Mouse (Mus musculus): ENCODE measurements around the gene Trpm6. TPM values are rescaled to one million over a fixed set of nuclear protein-coding genes. Genes with fewer than 3 reads are reported as not detected.

Trpm6 gene
- polyA plus RNA-seq, 1 experiment from 2014 or later = 0.13 TPM

DNA sequence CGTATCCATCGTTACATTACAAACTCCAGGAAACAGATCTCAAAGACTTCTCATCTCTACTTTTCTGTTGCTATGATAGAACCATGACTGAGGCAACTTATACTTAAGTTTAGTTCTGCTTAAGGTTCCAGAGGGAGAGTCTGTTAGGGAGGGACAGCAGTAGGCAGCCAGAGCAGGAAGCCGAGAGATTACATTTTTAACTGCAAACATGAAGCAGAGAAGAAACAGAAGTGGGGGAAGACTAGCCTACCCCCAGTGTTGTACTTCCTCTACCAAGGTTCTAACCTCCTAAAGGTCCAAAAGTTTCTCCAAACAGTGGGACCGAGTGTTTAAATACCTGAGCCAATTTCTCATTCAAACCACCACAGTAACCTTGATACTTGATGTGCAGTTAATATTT lies 13.9 kb upstream of the Trpm6 start:
- Histone ChIP-seq H3K36me3 (no peaks in the 10 kb centered on the region), H3K9ac (replicated peaks) (no peak overlapping the region), H3K27ac (replicated peaks) (no peak overlapping the region), H3K4me1 (no peaks in the 10 kb centered on the region), H3K27me3 (no peaks in the 10 kb centered on the region), H3K9me3 (no peaks in the 10 kb centered on the region), H3K4me3 (no peak overlapping the region), H3K4me2 (replicated peaks) (no peak overlapping the region)
- WGBS = 95% methylated on average over 4 of the region's 4 CpGs
- no peak for ATAC-seq (replicated peaks)

DNA sequence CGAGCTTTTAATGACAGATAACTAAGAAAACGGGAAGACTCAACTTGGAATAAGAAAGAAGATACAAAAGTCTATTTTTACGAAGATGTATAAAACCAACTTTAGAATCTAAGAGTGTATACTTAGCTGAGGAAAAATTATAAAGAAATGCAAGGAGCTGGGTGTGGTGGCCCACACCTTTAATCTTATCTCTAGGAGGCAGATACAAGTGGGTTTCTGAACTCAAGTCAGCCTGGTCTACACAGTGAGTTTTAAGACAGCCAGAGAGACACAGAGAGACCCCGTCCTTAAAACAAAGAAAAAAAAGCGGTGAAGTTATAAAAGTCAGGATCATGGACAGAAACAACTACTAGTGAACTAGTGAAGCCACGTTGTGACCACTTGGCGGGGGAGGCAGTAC lies 10.6 kb upstream of the Trpm6 start:
- 88% methylated on average over 7 of the region's 7 CpGs for WGBS

GRCm38 (mm10) chr19:18743946-18744345 lies 5.8 kb upstream of the Trpm6 start:
- H3K9ac ChIP-seq (replicated peaks) = no peak overlapping the region
- no peaks in the 10 kb centered on the region for H3K9me3 ChIP-seq
- no peak for ATAC-seq (replicated peaks)
- H3K4me3 ChIP-seq = no peak overlapping the region
- no peak overlapping the region for H3K27ac ChIP-seq (replicated peaks)
- no peaks in the 10 kb centered on the region for H3K4me1 ChIP-seq
- H3K4me2 ChIP-seq (replicated peaks) = no peak overlapping the region
- H3K36me3 ChIP-seq = no peaks in the 10 kb centered on the region
- no peaks in the 10 kb centered on the region for H3K27me3 ChIP-seq
- WGBS = 87% methylated on average over 5 of the region's 5 CpGs

More for the DNA sequence above, 10.6 kb upstream of the Trpm6 start:
- no peaks in the 10 kb centered on the region for H3K4me1 ChIP-seq
- no peaks in the 10 kb centered on the region for H3K9me3 ChIP-seq
- H3K4me2 ChIP-seq (replicated peaks) = no peak overlapping the region
- H3K36me3 ChIP-seq = no peaks in the 10 kb centered on the region
- H3K9ac ChIP-seq (replicated peaks) = no peak overlapping the region
- no peak overlapping the region for H3K27ac ChIP-seq (replicated peaks)
- no peaks in the 10 kb centered on the region for H3K27me3 ChIP-seq
- no peak overlapping the region for H3K4me3 ChIP-seq
- ATAC-seq (replicated peaks) = no peak

DNA sequence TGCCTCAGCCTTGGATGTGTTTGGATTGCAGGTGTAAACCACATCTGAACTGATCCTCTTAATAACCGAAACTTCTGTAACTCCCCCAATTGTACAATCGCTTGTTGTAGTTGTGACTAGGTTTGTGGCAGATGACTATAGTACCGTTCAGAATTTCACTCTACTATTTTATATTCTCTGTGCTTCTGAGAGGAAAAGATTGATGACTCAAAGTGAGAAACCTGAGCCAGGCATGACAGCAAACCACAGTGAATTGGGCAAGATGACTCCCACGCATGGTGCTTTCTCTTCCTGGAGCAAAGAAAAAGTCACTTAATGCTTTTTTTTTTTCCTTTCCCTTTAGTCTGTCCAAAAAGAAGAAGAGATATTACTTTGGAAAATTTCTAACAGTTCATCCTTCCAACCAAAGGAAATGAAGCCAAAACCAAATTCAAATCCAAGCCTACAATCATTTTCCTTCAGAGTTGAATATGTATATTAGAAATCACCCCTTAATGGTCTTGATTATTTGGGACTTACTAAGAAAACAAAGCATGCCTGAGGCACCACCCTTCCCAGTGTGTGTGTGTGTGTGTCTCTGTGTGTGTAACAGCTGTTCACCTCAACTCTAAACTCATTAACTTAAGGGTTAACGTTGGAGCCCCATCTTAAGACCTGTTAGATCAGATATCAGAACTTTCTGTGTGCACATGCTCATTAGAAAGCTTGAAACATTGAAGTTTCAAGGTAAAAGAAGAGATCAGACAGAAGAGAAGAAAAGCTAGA lies 3.0 kb upstream of the Trpm6 start:
- H3K4me2 ChIP-seq (replicated peaks) = no peak overlapping the region

GRCm38 (mm10) chr19:18747379-18747778 lies 2.4 kb upstream of the Trpm6 start:
- Histone ChIP-seq H3K27ac (replicated peaks) (no peak overlapping the region), H3K9me3 (no peaks in the 10 kb centered on the region), H3K4me3 (no peak overlapping the region), H3K4me1 (peaks cover 8% of the 10 kb centered on the region), H3K27me3 (no peaks in the 10 kb centered on the region), H3K4me2 (replicated peaks) (no peak overlapping the region), H3K36me3 (no peaks in the 10 kb centered on the region), H3K9ac (replicated peaks) (no peak overlapping the region)
- 94% methylated on average over 4 of the region's 4 CpGs for WGBS
- ATAC-seq (replicated peaks) = no peak

More for the DNA sequence above, 3.0 kb upstream of the Trpm6 start:
- Histone ChIP-seq H3K27ac (replicated peaks) (no peak overlapping the region), H3K27me3 (no peaks in the 10 kb centered on the region), H3K4me1 (peaks cover 8% of the 10 kb centered on the region), H3K4me3 (no peak overlapping the region), H3K9me3 (no peaks in the 10 kb centered on the region), H3K9ac (replicated peaks) (no peak overlapping the region), H3K36me3 (no peaks in the 10 kb centered on the region)
- WGBS = 90% methylated on average over 5 of the region's 5 CpGs
- ATAC-seq (replicated peaks) = no peak

DNA sequence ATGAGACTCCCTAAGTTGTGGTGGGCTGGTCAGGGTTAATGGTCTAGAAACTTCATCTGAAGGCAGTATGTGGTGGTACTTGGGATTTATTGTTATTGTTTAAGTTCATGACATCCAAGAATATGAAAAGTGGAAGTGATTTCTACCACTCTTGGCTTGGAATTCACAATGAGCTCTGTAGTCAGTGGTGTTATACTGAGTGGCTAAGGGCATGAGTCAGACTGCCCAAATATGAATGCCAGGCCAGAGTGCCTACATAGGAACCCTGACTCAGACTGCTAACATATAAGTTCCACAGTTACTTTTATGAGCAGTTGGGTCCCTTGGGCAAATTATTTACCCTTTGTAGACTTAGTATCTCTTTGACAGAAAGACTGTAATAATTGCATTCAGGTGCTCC lies 7.4 kb downstream of the Trpm6 start:
- Histone ChIP-seq H3K4me3 (no peak overlapping the region), H3K27me3 (no peaks in the 10 kb centered on the region), H3K4me2 (replicated peaks) (no peak overlapping the region), H3K4me1 (no peaks in the 10 kb centered on the region), H3K27ac (replicated peaks) (no peak overlapping the region), H3K9me3 (no peaks in the 10 kb centered on the region), H3K9ac (replicated peaks) (no peak overlapping the region), H3K36me3 (no peaks in the 10 kb centered on the region)
- no peak for ATAC-seq (replicated peaks)

GRCm38 (mm10) chr19:18757706-18758105 lies 7.9 kb downstream of the Trpm6 start:
- 51% methylated on average over 4 of the region's 4 CpGs for WGBS
- Histone ChIP-seq H3K4me2 (replicated peaks) (no peak overlapping the region), H3K4me3 (no peak overlapping the region), H3K27ac (replicated peaks) (no peak overlapping the region), H3K36me3 (no peaks in the 10 kb centered on the region), H3K4me1 (no peaks in the 10 kb centered on the region), H3K9ac (replicated peaks) (no peak overlapping the region), H3K27me3 (no peaks in the 10 kb centered on the region), H3K9me3 (no peaks in the 10 kb centered on the region)
- no peak for ATAC-seq (replicated peaks)

DNA sequence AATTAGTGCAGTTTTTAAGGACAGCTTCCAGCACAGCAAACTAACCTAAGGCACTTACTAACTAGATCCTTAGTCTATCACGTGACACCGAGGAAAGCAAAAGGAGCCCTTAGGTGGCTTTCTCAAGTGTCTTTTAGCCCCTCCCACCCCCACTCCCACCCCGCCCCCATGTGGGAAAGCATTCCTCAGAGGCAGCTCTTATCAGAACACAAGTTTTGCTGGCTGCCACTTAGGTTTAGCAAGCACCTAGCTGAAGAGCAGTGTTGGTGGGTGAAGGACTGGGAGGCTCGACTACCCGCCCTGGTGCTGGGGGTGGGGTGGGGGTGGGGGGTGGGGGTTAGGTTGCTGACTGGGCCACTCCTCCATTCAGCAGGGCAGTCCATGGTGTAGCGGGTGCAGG lies 8.5 kb downstream of the Trpm6 start:
- H3K4me1 ChIP-seq = no peaks in the 10 kb centered on the region
- WGBS = 41% methylated on average over 6 of the region's 6 CpGs
- H3K27me3 ChIP-seq = no peaks in the 10 kb centered on the region
- H3K4me3 ChIP-seq = no peak overlapping the region
- H3K9me3 ChIP-seq = no peaks in the 10 kb centered on the region
- no peak overlapping the region for H3K4me2 ChIP-seq (replicated peaks)
- H3K36me3 ChIP-seq = no peaks in the 10 kb centered on the region
- no peak for ATAC-seq (replicated peaks)
- H3K27ac ChIP-seq (replicated peaks) = no peak overlapping the region
- no peak overlapping the region for H3K9ac ChIP-seq (replicated peaks)

DNA sequence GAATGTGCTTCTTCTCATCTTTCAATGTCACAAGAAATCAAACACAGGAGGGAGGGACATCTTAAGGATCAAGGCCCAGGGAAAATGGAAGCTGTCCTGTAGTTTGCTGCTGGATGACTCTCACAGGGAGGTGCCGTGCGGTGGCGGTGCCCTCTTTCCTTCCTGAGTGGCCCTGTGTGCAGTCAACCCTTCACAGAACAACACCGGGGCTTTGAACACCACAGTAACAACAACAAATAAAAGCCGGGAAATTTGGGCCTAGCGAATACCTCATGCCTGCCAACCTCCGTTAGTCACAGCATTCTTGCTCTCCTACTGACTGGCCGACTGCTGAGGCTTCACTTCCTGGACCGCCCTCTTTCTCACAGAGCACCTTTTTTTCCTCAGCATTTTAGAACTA lies 9.1 kb downstream of the Trpm6 start:
- ATAC-seq (replicated peaks) = no peak
- no peaks in the 10 kb centered on the region for H3K9me3 ChIP-seq
- no peaks in the 10 kb centered on the region for H3K36me3 ChIP-seq
- no peak overlapping the region for H3K4me3 ChIP-seq
- no peaks in the 10 kb centered on the region for H3K27me3 ChIP-seq
- no peak overlapping the region for H3K4me2 ChIP-seq (replicated peaks)
- no peaks in the 10 kb centered on the region for H3K4me1 ChIP-seq
- H3K27ac ChIP-seq (replicated peaks) = no peak overlapping the region
- no peak overlapping the region for H3K9ac ChIP-seq (replicated peaks)
- 28% methylated on average over 9 of the region's 9 CpGs for WGBS

DNA sequence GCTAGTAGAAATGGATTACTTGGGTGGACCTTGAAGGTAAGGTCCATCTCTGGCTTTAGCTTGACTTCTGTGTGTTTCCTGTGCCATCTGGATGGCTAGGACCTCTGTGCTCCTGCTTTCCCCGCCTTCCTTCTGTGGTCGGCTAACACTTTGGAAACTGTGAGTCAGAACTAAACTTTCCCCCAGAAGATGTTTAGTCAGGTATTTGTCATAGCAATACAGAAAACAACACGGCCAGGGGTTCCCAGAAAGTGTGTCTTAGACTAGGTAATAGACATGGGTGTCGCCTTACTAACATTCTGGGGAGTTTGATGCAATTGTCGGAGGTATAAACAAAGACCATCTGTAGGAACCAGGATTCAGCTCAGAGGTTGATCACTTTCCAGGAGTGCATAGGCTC lies 16.6 kb downstream of the Trpm6 start:
- WGBS = 84% methylated on average over 5 of the region's 5 CpGs
- no peak for ATAC-seq (replicated peaks)
- no peaks in the 10 kb centered on the region for H3K36me3 ChIP-seq
- no peaks in the 10 kb centered on the region for H3K27me3 ChIP-seq
- no peak overlapping the region for H3K9ac ChIP-seq (replicated peaks)
- no peak overlapping the region for H3K4me2 ChIP-seq (replicated peaks)
- H3K9me3 ChIP-seq = no peaks in the 10 kb centered on the region
- no peak overlapping the region for H3K27ac ChIP-seq (replicated peaks)
- no peaks in the 10 kb centered on the region for H3K4me1 ChIP-seq
- no peak overlapping the region for H3K4me3 ChIP-seq

GRCm38 (mm10) chr19:18771048-18771447 lies 21.3 kb downstream of the Trpm6 start:
- Histone ChIP-seq H3K36me3 (no peaks in the 10 kb centered on the region), H3K27ac (replicated peaks) (no peak overlapping the region), H3K9ac (replicated peaks) (no peak overlapping the region), H3K27me3 (no peaks in the 10 kb centered on the region), H3K4me2 (replicated peaks) (no peak overlapping the region), H3K9me3 (no peaks in the 10 kb centered on the region), H3K4me1 (no peaks in the 10 kb centered on the region), H3K4me3 (no peak overlapping the region)
- WGBS = 65% methylated on average over 1 of the region's 1 CpGs
- ATAC-seq (replicated peaks) = no peak

DNA sequence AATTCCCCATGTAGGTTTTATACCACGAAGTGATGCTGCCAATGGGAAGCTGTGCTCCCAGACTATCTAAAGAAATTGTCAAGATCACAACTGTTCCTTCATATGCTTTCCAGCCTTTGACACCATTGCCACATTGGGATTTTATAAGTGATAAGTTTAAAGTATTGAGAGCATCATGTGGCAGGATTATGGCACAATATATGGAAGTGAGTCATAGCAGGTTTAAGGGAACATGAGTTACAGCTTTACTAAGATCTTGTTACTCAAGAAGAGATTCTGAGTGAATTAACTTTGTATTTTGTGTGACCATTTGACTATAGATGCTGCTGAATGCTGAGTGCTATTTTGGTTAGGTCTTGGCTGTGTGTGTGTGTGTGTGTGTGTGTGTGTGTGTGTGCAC lies 21.8 kb downstream of the Trpm6 start:
- H3K27ac ChIP-seq (replicated peaks) = no peak overlapping the region
- no peaks in the 10 kb centered on the region for H3K27me3 ChIP-seq
- no peaks in the 10 kb centered on the region for H3K36me3 ChIP-seq
- no peak for ATAC-seq (replicated peaks)
- no peak overlapping the region for H3K4me2 ChIP-seq (replicated peaks)
- no peak overlapping the region for H3K9ac ChIP-seq (replicated peaks)
- no peaks in the 10 kb centered on the region for H3K4me1 ChIP-seq
- H3K9me3 ChIP-seq = no peaks in the 10 kb centered on the region
- H3K4me3 ChIP-seq = no peak overlapping the region
- WGBS = 85% methylated on average over 1 of the region's 1 CpGs

DNA sequence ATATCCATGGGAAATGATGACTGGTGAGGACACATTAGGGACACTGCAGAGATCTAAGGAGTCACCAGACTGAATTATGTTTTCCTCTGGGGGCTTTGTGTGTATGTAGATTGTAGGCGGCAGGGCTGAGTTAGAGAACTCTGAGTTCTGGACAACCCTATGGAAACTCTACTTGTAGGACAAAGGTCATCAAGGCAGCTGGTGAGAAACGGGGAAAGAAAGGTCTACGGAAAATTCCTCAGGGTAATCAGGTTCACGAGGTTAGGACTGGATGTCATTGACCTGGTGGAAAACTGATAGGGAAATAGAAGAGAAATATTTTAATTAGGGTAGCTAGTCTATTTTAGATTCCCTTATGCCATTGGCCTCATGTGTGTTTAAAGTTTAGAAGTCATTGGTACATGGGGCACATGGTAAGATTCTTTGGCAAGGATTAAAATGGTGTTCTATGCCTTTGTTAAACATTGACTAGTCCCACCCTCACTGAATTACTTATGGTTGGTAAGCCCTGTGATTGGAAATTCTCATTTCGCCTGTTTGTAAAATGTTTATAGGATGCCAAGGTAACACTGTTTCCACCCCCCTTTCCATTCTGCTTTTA lies 23.2 kb downstream of the Trpm6 start:
- no peaks in the 10 kb centered on the region for H3K27me3 ChIP-seq
- no peak for ATAC-seq (replicated peaks)
- H3K4me2 ChIP-seq (replicated peaks) = no peak overlapping the region
- H3K4me3 ChIP-seq = no peak overlapping the region
- no peak overlapping the region for H3K27ac ChIP-seq (replicated peaks)
- no peaks in the 10 kb centered on the region for H3K36me3 ChIP-seq
- H3K4me1 ChIP-seq = no peaks in the 10 kb centered on the region
- H3K9ac ChIP-seq (replicated peaks) = no peak overlapping the region
- 92% methylated on average over 5 of the region's 5 CpGs for WGBS
- H3K9me3 ChIP-seq = no peaks in the 10 kb centered on the region
